In genomic region chr6:38915776-38916175, GRCm38 (mm10) we compare ENCODE assay signal across 13 mouse cellular contexts.
"Had no signal": no experiment of that assay in that cellular context is flagged by ENCODE, and none has a peak within 500 bp of the region (broad histone marks: within the 10 kb centered on the region; RNA-seq: fewer than 3 reads in every experiment).

No protein-coding gene starts in this region.

- H3K27me3 ChIP-seq: megakaryocyte, embryonic 14.5 days; midbrain, embryonic 13.5 days had no signal

- H3K9ac ChIP-seq: midbrain, embryonic 13.5 days had no signal

- H3K9me3 ChIP-seq: limb, embryonic 10.5 days; megakaryocyte, embryonic 14.5 days; midbrain, embryonic 13.5 days had no signal

- H3K4me1 ChIP-seq: limb, embryonic 10.5 days had no signal

- H3K27ac ChIP-seq: limb, embryonic 10.5 days; macrophage; midbrain, embryonic 13.5 days had no signal

- H3K4me2 ChIP-seq: midbrain, embryonic 13.5 days had no signal

- H3K4me3 ChIP-seq: limb, embryonic 10.5 days; megakaryocyte, embryonic 14.5 days; midbrain, embryonic 13.5 days had no signal

- H3K36me3 ChIP-seq: limb, embryonic 10.5 days; midbrain, embryonic 13.5 days had no signal

- DNase-seq: kidney, adult 8-10 months; kidney, postnatal 25 days; layer of hippocampus, adult 9-11 months; lung, adult 2 months; lung, postnatal 10 days; right cerebral cortex, postnatal 14 days; thymus, adult 2 months; thymus, postnatal 25 days had no signal

- ATAC-seq: intestine, postnatal 0 days; midbrain, embryonic 13.5 days had no signal
